Mouse (Mus musculus): ENCODE measurements around the gene Paox. TPM values are rescaled to one million over a fixed set of nuclear protein-coding genes. Genes with fewer than 3 reads are reported as not detected.
"Not testable (repeated sequence)": the region's sequence is repeated elsewhere in the genome, so short reads cannot be mapped to it uniquely, and the experiment has no call there.

The Paox gene
- polyA plus RNA-seq, 1 experiment from 2014 or later = 17.1 TPM

GRCm38 (mm10) chr7:140126022-140126350, 10.4 kb downstream of the Paox start:
- 4% methylated on average over 5 of the region's 5 CpGs for WGBS (ENCODE audit: insufficient replicate concordance)
- Histone ChIP-seq H3K9me3 (replicated peaks; ENCODE audit: control insufficient read depth, low read length) (no peaks in the 10 kb centered on the region), H3K4me2 (peak overlapping the region; percentile 77), H3K27me3 (ENCODE audit: control insufficient read depth, insufficient read depth, low read length) (no peaks in the 10 kb centered on the region), H3K9ac (ENCODE audit: low read depth, low read length) (peak overlapping the region; percentile 82), H3K4me1 (ENCODE audit: control insufficient read depth, insufficient read depth, low read length) (peaks cover 6% of the 10 kb centered on the region; the same call in 1 of the 2 replicates), H3K27ac (ENCODE audit: low read depth, low read length) (no peak overlapping the region), H3K36me3 (ENCODE audit: control insufficient read depth, insufficient read depth, low read length) (peaks cover 2% of the 10 kb centered on the region; the same call in 1 of the 2 replicates), H3K4me3 (ENCODE audit: low read depth, low read length) (peak overlapping the region; percentile 61)
- 0 out of 2 replicates have a peak, but pooled peaks have one; percentile 1 for ATAC-seq (replicated peaks; ENCODE audit: insufficient number of reproducible peaks, low FRiP score, low TSS enrichment)

GRCm38 (mm10) chr7:140126934-140127333, 11.3 kb downstream of the Paox start:
- Histone ChIP-seq H3K4me1 (ENCODE audit: control insufficient read depth, insufficient read depth, low read length) (peaks cover 6% of the 10 kb centered on the region; the same call in 1 of the 2 replicates), H3K36me3 (ENCODE audit: control insufficient read depth, insufficient read depth, low read length) (peaks cover 2% of the 10 kb centered on the region; the same call in 1 of the 2 replicates), H3K9me3 (replicated peaks; ENCODE audit: control insufficient read depth, low read length) (no peaks in the 10 kb centered on the region), H3K4me3 (ENCODE audit: low read depth, low read length) (no peak overlapping the region), H3K27me3 (ENCODE audit: control insufficient read depth, insufficient read depth, low read length) (no peaks in the 10 kb centered on the region), H3K9ac (ENCODE audit: low read depth, low read length) (no peak overlapping the region), H3K27ac (ENCODE audit: low read depth, low read length) (no peak overlapping the region), H3K4me2 (no peak overlapping the region)
- no peak for ATAC-seq (replicated peaks; ENCODE audit: insufficient number of reproducible peaks, low FRiP score, low TSS enrichment)
- 87% methylated on average over 3 of the region's 3 CpGs for WGBS (ENCODE audit: insufficient replicate concordance)

DNA sequence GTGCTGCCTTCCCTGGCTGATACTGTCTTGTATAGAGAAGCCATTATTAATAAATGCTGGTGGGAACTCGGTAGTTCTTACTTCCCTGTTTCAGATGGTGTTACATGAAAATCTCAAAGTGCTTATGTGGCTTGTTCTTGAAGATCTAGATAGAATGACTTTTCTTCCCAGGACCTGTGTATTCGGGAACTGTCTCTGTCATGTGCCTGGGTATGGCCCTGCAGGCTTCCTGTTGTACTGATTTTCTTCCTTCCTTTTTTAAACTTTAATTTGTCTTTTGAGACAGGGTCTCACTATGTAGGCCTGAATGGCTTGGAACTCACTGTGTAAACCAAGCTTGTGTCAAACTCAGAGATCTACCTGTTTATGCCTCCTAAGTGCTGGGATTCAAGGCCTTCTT, 12.3 kb downstream of the Paox start:
- Histone ChIP-seq H3K9ac (ENCODE audit: low read depth, low read length) (no peak overlapping the region), H3K27me3 (ENCODE audit: control insufficient read depth, insufficient read depth, low read length) (no peaks in the 10 kb centered on the region), H3K4me3 (ENCODE audit: low read depth, low read length) (no peak overlapping the region), H3K9me3 (replicated peaks; ENCODE audit: control insufficient read depth, low read length) (no peaks in the 10 kb centered on the region), H3K36me3 (ENCODE audit: control insufficient read depth, insufficient read depth, low read length) (peaks cover 2% of the 10 kb centered on the region; the same call in 1 of the 2 replicates), H3K4me1 (ENCODE audit: control insufficient read depth, insufficient read depth, low read length) (peaks cover 6% of the 10 kb centered on the region; the same call in 1 of the 2 replicates), H3K4me2 (no peak overlapping the region), H3K27ac (ENCODE audit: low read depth, low read length) (no peak overlapping the region)
- WGBS (ENCODE audit: insufficient replicate concordance) = 73% methylated on average over 2 of the region's 2 CpGs
- no peak for ATAC-seq (replicated peaks; ENCODE audit: insufficient number of reproducible peaks, low FRiP score, low TSS enrichment)

GRCm38 (mm10) chr7:140132184-140132583, 16.6 kb downstream of the Paox start:
- ATAC-seq (replicated peaks; ENCODE audit: insufficient number of reproducible peaks, low FRiP score, low TSS enrichment); H3K27ac ChIP-seq (ENCODE audit: low read depth, low read length); H3K4me1 ChIP-seq (ENCODE audit: control insufficient read depth, insufficient read depth, low read length); H3K9me3 ChIP-seq (replicated peaks; ENCODE audit: control insufficient read depth, low read length); H3K9ac ChIP-seq (ENCODE audit: low read depth, low read length); H3K4me2 ChIP-seq; H3K36me3 ChIP-seq (ENCODE audit: control insufficient read depth, insufficient read depth, low read length); H3K27me3 ChIP-seq (ENCODE audit: control insufficient read depth, insufficient read depth, low read length); H3K4me3 ChIP-seq (ENCODE audit: low read depth, low read length): not testable (repeated sequence)
- WGBS (ENCODE audit: insufficient replicate concordance) = 87% methylated on average over 7 of the region's 7 CpGs

DNA sequence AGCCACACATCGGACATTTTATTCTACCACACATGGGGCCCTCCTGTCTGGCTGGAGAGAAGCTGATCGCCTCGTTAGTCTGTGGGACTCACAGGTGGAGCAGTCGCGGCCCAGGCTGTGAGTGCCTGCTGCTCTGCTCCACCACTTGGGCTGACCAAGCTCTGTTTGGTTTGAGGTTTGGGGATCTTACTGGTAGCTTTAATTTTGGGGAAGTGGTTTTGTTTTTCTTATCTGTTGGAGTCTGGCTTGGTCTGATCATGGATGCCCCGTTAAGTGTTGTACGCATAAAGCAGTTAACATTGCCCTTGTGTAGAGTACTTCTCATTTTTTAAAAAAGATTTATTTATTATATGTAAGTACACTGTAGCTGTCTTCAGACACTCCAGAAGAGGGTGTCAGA, 18.4 kb downstream of the Paox start:
- not testable (repeated sequence) for H3K36me3 ChIP-seq (ENCODE audit: control insufficient read depth, insufficient read depth, low read length); H3K4me1 ChIP-seq (ENCODE audit: control insufficient read depth, insufficient read depth, low read length); H3K9ac ChIP-seq (ENCODE audit: low read depth, low read length); ATAC-seq (replicated peaks; ENCODE audit: insufficient number of reproducible peaks, low FRiP score, low TSS enrichment); H3K4me3 ChIP-seq (ENCODE audit: low read depth, low read length); H3K27me3 ChIP-seq (ENCODE audit: control insufficient read depth, insufficient read depth, low read length); H3K9me3 ChIP-seq (replicated peaks; ENCODE audit: control insufficient read depth, low read length); H3K27ac ChIP-seq (ENCODE audit: low read depth, low read length); H3K4me2 ChIP-seq
- WGBS (ENCODE audit: insufficient replicate concordance) = 95% methylated on average over 5 of the region's 7 CpGs

- 82% methylated on average over 5 of the region's 5 CpGs for WGBS (ENCODE audit: insufficient replicate concordance)
- no peaks in the 10 kb centered on the region for H3K36me3 ChIP-seq (ENCODE audit: control insufficient read depth, insufficient read depth, low read length)
- H3K4me3 ChIP-seq (ENCODE audit: low read depth, low read length) = no peak overlapping the region
- H3K27ac ChIP-seq (ENCODE audit: low read depth, low read length) = no peak overlapping the region
- H3K4me1 ChIP-seq (ENCODE audit: control insufficient read depth, insufficient read depth, low read length) = peaks cover 5% of the 10 kb centered on the region
- no peak overlapping the region for H3K4me2 ChIP-seq
- no peak for ATAC-seq (replicated peaks; ENCODE audit: insufficient number of reproducible peaks, low FRiP score, low TSS enrichment)
- H3K9me3 ChIP-seq (replicated peaks; ENCODE audit: control insufficient read depth, low read length) = no peaks in the 10 kb centered on the region
- no peak overlapping the region for H3K9ac ChIP-seq (ENCODE audit: low read depth, low read length)
- no peaks in the 10 kb centered on the region for H3K27me3 ChIP-seq (ENCODE audit: control insufficient read depth, insufficient read depth, low read length)
These were observed 19.6 kb downstream of the Paox start for GRCm38 (mm10) chr7:140135106-140135770.

- H3K4me3 ChIP-seq (ENCODE audit: low read depth, low read length) = peak within 1 kb of the TSS; percentile 69
- peak within 1 kb of the TSS; percentile 69; the same call in 1 of the 2 replicates for H3K27ac ChIP-seq (ENCODE audit: low read depth, low read length)
- no peaks in the 10 kb centered on the region for H3K36me3 ChIP-seq (ENCODE audit: control insufficient read depth, insufficient read depth, low read length)
- H3K27me3 ChIP-seq (ENCODE audit: control insufficient read depth, insufficient read depth, low read length) = no peaks in the 10 kb centered on the region
- ATAC-seq (replicated peaks; ENCODE audit: insufficient number of reproducible peaks, low FRiP score, low TSS enrichment) = peak; percentile 96
- 2% methylated on average over 39 of the region's 39 CpGs for WGBS (ENCODE audit: insufficient replicate concordance)
- H3K4me2 ChIP-seq = peak within 1 kb of the TSS; percentile 93
- peak within 1 kb of the TSS; percentile 91 for H3K9ac ChIP-seq (ENCODE audit: low read depth, low read length)
- H3K9me3 ChIP-seq (replicated peaks; ENCODE audit: control insufficient read depth, low read length) = no peaks in the 10 kb centered on the region
- H3K4me1 ChIP-seq (ENCODE audit: control insufficient read depth, insufficient read depth, low read length) = peaks cover 5% of the 10 kb centered on the region
These were observed 21.8 kb downstream of the Paox start, which contains the start of gene Mtg1 for GRCm38 (mm10) chr7:140137135-140138020. Gene Mtg1, plus strand, starts transcription at chr7:140137564.

- peak overlapping the region; percentile 69; the same call in 1 of the 2 replicates for H3K27ac ChIP-seq (ENCODE audit: low read depth, low read length)
These were observed 22.4 kb downstream of the Paox start for GRCm38 (mm10) chr7:140138021-140138310.

More at GRCm38 (mm10) chr7:140138021-140138310, 22.4 kb downstream of the Paox start:
- Histone ChIP-seq H3K36me3 (ENCODE audit: control insufficient read depth, insufficient read depth, low read length) (no peaks in the 10 kb centered on the region), H3K9me3 (replicated peaks; ENCODE audit: control insufficient read depth, low read length) (no peaks in the 10 kb centered on the region), H3K4me3 (ENCODE audit: low read depth, low read length) (peak overlapping the region; percentile 69), H3K4me1 (ENCODE audit: control insufficient read depth, insufficient read depth, low read length) (peaks cover 5% of the 10 kb centered on the region), H3K9ac (ENCODE audit: low read depth, low read length) (peak overlapping the region; percentile 91), H3K4me2 (peak overlapping the region; percentile 93), H3K27me3 (ENCODE audit: control insufficient read depth, insufficient read depth, low read length) (no peaks in the 10 kb centered on the region)
- no peak for ATAC-seq (replicated peaks; ENCODE audit: insufficient number of reproducible peaks, low FRiP score, low TSS enrichment)
- WGBS (ENCODE audit: insufficient replicate concordance) = under 1% methylated on average over 8 of the region's 8 CpGs

All from heart, embryonic 11.5 days (tissue).